15 mouse cellular contexts compared by ENCODE assay signal in genomic region chr8:109687248-109687647, GRCm38 (mm10).
"Had no signal": no experiment of that assay in that cellular context is flagged by ENCODE, and none has a peak within 500 bp of the region (broad histone marks: within the 10 kb centered on the region; RNA-seq: fewer than 3 reads in every experiment).

No protein-coding gene starts in this region.

- DNase-seq: kidney, adult 2 months; kidney, postnatal 25 days; left cerebral cortex, postnatal 4 days; lung, adult 2 months; lung, postnatal 14 days; lung, postnatal 4 days; midbrain, embryonic 14.5 days; right cerebral cortex, postnatal 14 days; spleen, adult 18-20 months; thymus, adult 18-20 months; thymus, postnatal 14 days; thymus, postnatal 4 days had no signal

- ATAC-seq: inflammation-experienced regulatory T-cells, adult 6 months; intestine, postnatal 0 days; liver, embryonic 12.5 days had no signal
